Mouse (Mus musculus) heart, embryonic 12.5 days (tissue): Measurements from ENCODE around the gene Ttc16. TPM values are rescaled to one million over a fixed set of nuclear protein-coding genes. Genes with fewer than 3 reads are reported as not detected.

Experiments used
- ATAC-seq: fragments of 200-750 bp; cut with Nextera tagmentation; 2 replicates; pipeline ENCODE4 v1.8.0; 2017; ENCODE audit warnings: moderate TSS enrichment, moderate library complexity; ENCODE audit not compliant: insufficient number of reproducible peaks, low FRiP score
- H3K27ac ChIP-seq: fragments of 300-500 bp; sonication (generic); 2 replicates; pipeline ENCODE4 v1.5.1; 2016; ENCODE audit warnings: mild to moderate bottlenecking, moderate library complexity; ENCODE audit not compliant: poor library complexity, severe bottlenecking
- H3K27me3 ChIP-seq: fragments of 300-500 bp; sonication (generic); replicated peaks from 2 replicates; pipeline ENCODE4 v1.6.1; 2016; ENCODE audit warnings: mild to moderate bottlenecking, moderate library complexity
- H3K36me3 ChIP-seq: fragments of 300-500 bp; sonication (generic); 2 replicates; pipeline ENCODE4 v1.6.1; 2016; ENCODE audit warnings: mild to moderate bottlenecking, moderate library complexity
- H3K4me1 ChIP-seq: fragments of 300-500 bp; sonication (generic); replicated peaks from 2 replicates; pipeline ENCODE4 v1.6.1; 2016; ENCODE audit warnings: mild to moderate bottlenecking
- H3K4me2 ChIP-seq: fragments of 300-500 bp; sonication (generic); 2 replicates; pipeline ENCODE4 v1.6.1; 2016; ENCODE audit warnings: mild to moderate bottlenecking, moderate library complexity
- H3K4me3 ChIP-seq: fragments of 300-500 bp; sonication (generic); 2 replicates; pipeline ENCODE4 v1.5.1; 2016; ENCODE audit warnings: mild to moderate bottlenecking
- H3K9ac ChIP-seq: fragments of 300-500 bp; sonication (generic); 2 replicates; pipeline ENCODE4 v1.6.1; 2016; ENCODE audit warnings: mild to moderate bottlenecking, moderate library complexity
- H3K9me3 ChIP-seq: fragments of 300-500 bp; sonication (generic); replicated peaks from 2 replicates; pipeline ENCODE4 v1.6.1; 2016; ENCODE audit warnings: mild to moderate bottlenecking, moderate library complexity
- WGBS: fragments of 180-500 bp; shearing (Covaris S2); methylation state at CpG from one replicate; pipeline ENCODE4 v1.1.7; 2016; 5-methylcytosine and 5-hydroxymethylcytosine counted together
- polyA plus RNA-seq: library from polyadenylated mRNA; unstranded; fragments of >200 nt; fragmentation: Nextera tagmentation; extraction: Ambion mirVana; gene quantifications from 2 replicates; pipeline ENCODE4 v1.2.1, GENCODE M21; 2016

Gene Ttc16
- polyA plus RNA-seq, 1 experiment from 2014 or later, result 0.24 TPM

GRCm38 (mm10) chr2:32729547-32729946 is 45.9 kb downstream of the Ttc16 start:
- 62% methylated on average over 4 of the region's 4 CpGs for WGBS
- H3K4me3 ChIP-seq, result peak overlapping the region; percentile 49
- peaks cover 54% of the 10 kb centered on the region for H3K4me1 ChIP-seq
- 0 out of 2 replicates have a peak overlapping the region, but pooled peaks have one; percentile 39 for H3K9ac ChIP-seq
- peak overlapping the region; percentile 80 for H3K27ac ChIP-seq
- no peak for ATAC-seq
- peak overlapping the region; percentile 68 for H3K4me2 ChIP-seq
- no peaks in the 10 kb centered on the region; the same call in 1 of the 2 replicates for H3K36me3 ChIP-seq
- H3K27me3 ChIP-seq, result no peaks in the 10 kb centered on the region
- H3K9me3 ChIP-seq, result no peaks in the 10 kb centered on the region

- Histone ChIP-seq H3K36me3 (no peaks in the 10 kb centered on the region; the same call in 1 of the 2 replicates), H3K4me1 (peaks cover 43% of the 10 kb centered on the region), H3K9me3 (no peaks in the 10 kb centered on the region), H3K9ac (peak overlapping the region; percentile 63), H3K4me2 (peak overlapping the region; percentile 68), H3K27me3 (no peaks in the 10 kb centered on the region), H3K4me3 (peak overlapping the region; percentile 49), H3K27ac (peak overlapping the region; percentile 61)
- 37% methylated on average over 7 of the region's 7 CpGs for WGBS
- ATAC-seq, result peak; percentile 39; the same call in 1 of the 2 replicates
These were observed 47.0 kb downstream of the Ttc16 start for GRCm38 (mm10) chr2:32728463-32728862.

GRCm38 (mm10) chr2:32727435-32727834 is 48.0 kb downstream of the Ttc16 start:
- H3K4me3 ChIP-seq, result peak overlapping the region; percentile 49
- H3K9ac ChIP-seq, result peak overlapping the region; percentile 63
- H3K36me3 ChIP-seq, result no peaks in the 10 kb centered on the region; the same call in 1 of the 2 replicates
- H3K9me3 ChIP-seq, result no peaks in the 10 kb centered on the region
- peak overlapping the region; percentile 68 for H3K4me2 ChIP-seq
- no peaks in the 10 kb centered on the region for H3K27me3 ChIP-seq
- peaks cover 36% of the 10 kb centered on the region for H3K4me1 ChIP-seq
- H3K27ac ChIP-seq, result no peak overlapping the region
- ATAC-seq, result peak; percentile 91
- under 1% methylated on average over 16 of the region's 16 CpGs for WGBS

GRCm38 (mm10) chr2:32724832-32725790 is 50.3 kb downstream of the Ttc16 start:
- 79% methylated on average over 16 of the region's 16 CpGs for WGBS
- peaks cover 36% of the 10 kb centered on the region for H3K4me1 ChIP-seq

GRCm38 (mm10) chr2:32724149-32724548 is 51.3 kb downstream of the Ttc16 start:
- Histone ChIP-seq H3K27me3 (no peaks in the 10 kb centered on the region), H3K4me3 (no peak overlapping the region), H3K4me2 (no peak overlapping the region), H3K4me1 (peaks cover 29% of the 10 kb centered on the region), H3K9me3 (no peaks in the 10 kb centered on the region), H3K36me3 (no peaks in the 10 kb centered on the region; the same call in 1 of the 2 replicates), H3K27ac (no peak overlapping the region), H3K9ac (no peak overlapping the region)
- 81% methylated on average over 4 of the region's 4 CpGs for WGBS
- no peak for ATAC-seq

More at GRCm38 (mm10) chr2:32724832-32725790, 50.3 kb downstream of the Ttc16 start:
- Histone ChIP-seq H3K4me3 (no peak overlapping the region), H3K9me3 (no peaks in the 10 kb centered on the region), H3K36me3 (no peaks in the 10 kb centered on the region; the same call in 1 of the 2 replicates), H3K27ac (no peak overlapping the region), H3K4me2 (no peak overlapping the region), H3K27me3 (no peaks in the 10 kb centered on the region), H3K9ac (no peak overlapping the region)
- no peak for ATAC-seq

- H3K4me1 ChIP-seq, result peaks cover 23% of the 10 kb centered on the region
- H3K36me3 ChIP-seq, result no peaks in the 10 kb centered on the region; the same call in 1 of the 2 replicates
- no peak overlapping the region for H3K4me2 ChIP-seq
- H3K27ac ChIP-seq, result no peak overlapping the region
- no peak overlapping the region for H3K4me3 ChIP-seq
- ATAC-seq, result no peak
- 71% methylated on average over 3 of the region's 3 CpGs for WGBS
- no peaks in the 10 kb centered on the region for H3K9me3 ChIP-seq
- H3K27me3 ChIP-seq, result no peaks in the 10 kb centered on the region
- H3K9ac ChIP-seq, result no peak overlapping the region
These were observed 52.9 kb downstream of the Ttc16 start for GRCm38 (mm10) chr2:32722581-32722980.

- no peaks in the 10 kb centered on the region for H3K9me3 ChIP-seq
- H3K4me1 ChIP-seq, result peaks cover 22% of the 10 kb centered on the region
- no peaks in the 10 kb centered on the region for H3K27me3 ChIP-seq
- peak overlapping the region; percentile 44 for H3K4me2 ChIP-seq
- 39% methylated on average over 6 of the region's 6 CpGs for WGBS
- no peak for ATAC-seq
- H3K4me3 ChIP-seq, result no peak overlapping the region
- H3K9ac ChIP-seq, result no peak overlapping the region
- H3K27ac ChIP-seq, result no peak overlapping the region
- no peaks in the 10 kb centered on the region; the same call in 1 of the 2 replicates for H3K36me3 ChIP-seq
These were observed 53.4 kb downstream of the Ttc16 start for GRCm38 (mm10) chr2:32722046-32722445.

- Histone ChIP-seq H3K27ac (peak within 1 kb of the TSS; percentile 26; the same call in 1 of the 2 replicates), H3K36me3 (no peaks in the 10 kb centered on the region; the same call in 1 of the 2 replicates), H3K9me3 (no peaks in the 10 kb centered on the region), H3K27me3 (no peaks in the 10 kb centered on the region), H3K4me1 (peaks cover 20% of the 10 kb centered on the region), H3K4me2 (peak within 1 kb of the TSS; percentile 44), H3K9ac (peak within 1 kb of the TSS; percentile 42), H3K4me3 (peak within 1 kb of the TSS; percentile 4)
- no peak; the same call in 1 of the 2 replicates for ATAC-seq
- 35% methylated on average over 8 of the region's 8 CpGs for WGBS
These were observed 54.7 kb downstream of the Ttc16 start, which contains the start of gene Sh2d3c for GRCm38 (mm10) chr2:32720681-32721229. Sh2d3c (plus strand) TSS chr2:32721055.

GRCm38 (mm10) chr2:32720053-32720452 is 55.4 kb downstream of the Ttc16 start:
- H3K9me3 ChIP-seq, result no peaks in the 10 kb centered on the region
- no peaks in the 10 kb centered on the region for H3K27me3 ChIP-seq
- no peak for ATAC-seq
- 82% methylated on average over 3 of the region's 3 CpGs for WGBS
- H3K27ac ChIP-seq, result no peak overlapping the region
- peaks cover 25% of the 10 kb centered on the region for H3K4me1 ChIP-seq
- no peaks in the 10 kb centered on the region for H3K36me3 ChIP-seq
- H3K9ac ChIP-seq, result no peak overlapping the region
- H3K4me2 ChIP-seq, result no peak overlapping the region
- H3K4me3 ChIP-seq, result no peak overlapping the region

GRCm38 (mm10) chr2:32718761-32719160 is 56.7 kb downstream of the Ttc16 start:
- no peak overlapping the region for H3K4me3 ChIP-seq
- peaks cover 38% of the 10 kb centered on the region for H3K4me1 ChIP-seq
- H3K4me2 ChIP-seq, result no peak overlapping the region
- H3K9ac ChIP-seq, result no peak overlapping the region
- no peaks in the 10 kb centered on the region for H3K27me3 ChIP-seq
- H3K9me3 ChIP-seq, result no peaks in the 10 kb centered on the region
- no peak for ATAC-seq
- 58% methylated on average over 9 of the region's 9 CpGs for WGBS
- H3K36me3 ChIP-seq, result no peaks in the 10 kb centered on the region
- H3K27ac ChIP-seq, result no peak overlapping the region

- H3K36me3 ChIP-seq, result peaks cover 16% of the 10 kb centered on the region
- H3K4me1 ChIP-seq, result peaks cover 35% of the 10 kb centered on the region
- H3K27ac ChIP-seq, result peak overlapping the region; percentile 94
- 23% methylated on average over 4 of the region's 4 CpGs for WGBS
- H3K4me2 ChIP-seq, result peak overlapping the region; percentile 29
- no peaks in the 10 kb centered on the region for H3K9me3 ChIP-seq
- no peaks in the 10 kb centered on the region for H3K27me3 ChIP-seq
- H3K4me3 ChIP-seq, result no peak overlapping the region
- ATAC-seq, result no peak
- peak overlapping the region; percentile 15 for H3K9ac ChIP-seq
These were observed 60.4 kb downstream of the Ttc16 start for GRCm38 (mm10) chr2:32714987-32715425.
